Mouse (Mus musculus) embryonic fibroblast, embryonic 13.5 days (primary cell): Measurements from ENCODE around the gene Clta.

Experiments
- CTCF ChIP-seq: IDR thresholded peaks from 2 replicates; pipeline ENCODE4 v1.5.1; 2011; ENCODE audit warnings: mild to moderate bottlenecking, control low read depth, low read length, moderate library complexity, borderline replicate concordance; ENCODE audit not compliant: insufficient read depth
- POLR2A ChIP-seq: IDR thresholded peaks from 2 replicates; pipeline ENCODE4 v1.6.1; 2011; ENCODE audit warnings: low read depth, mild to moderate bottlenecking, control low read depth, low read length, moderate library complexity

DNA sequence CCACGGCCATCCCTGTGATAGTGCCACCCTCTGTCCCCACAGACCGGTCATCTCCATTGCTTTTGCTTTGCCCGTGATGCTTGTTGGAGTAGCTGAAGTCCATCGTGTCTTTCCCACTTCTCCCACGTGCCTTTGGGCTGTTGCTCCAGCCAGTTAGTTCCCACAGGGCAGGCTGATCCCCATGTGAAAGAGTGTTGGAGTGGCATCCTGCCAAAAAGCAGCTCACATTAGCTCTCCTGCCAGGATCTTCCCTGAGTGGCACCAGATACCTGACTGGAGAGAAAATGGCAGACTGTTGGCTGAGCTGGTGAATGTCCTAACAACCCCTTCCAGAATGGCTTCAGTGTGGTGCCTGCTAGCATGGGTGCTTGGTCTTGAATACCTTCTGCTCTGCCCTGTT, 27.3 kb downstream of the Clta start:
- TF ChIP-seq POLR2A (no peak), CTCF (no peak)
